ENCODE assay signal across 8 mouse cellular contexts in the genomic region with DNA sequence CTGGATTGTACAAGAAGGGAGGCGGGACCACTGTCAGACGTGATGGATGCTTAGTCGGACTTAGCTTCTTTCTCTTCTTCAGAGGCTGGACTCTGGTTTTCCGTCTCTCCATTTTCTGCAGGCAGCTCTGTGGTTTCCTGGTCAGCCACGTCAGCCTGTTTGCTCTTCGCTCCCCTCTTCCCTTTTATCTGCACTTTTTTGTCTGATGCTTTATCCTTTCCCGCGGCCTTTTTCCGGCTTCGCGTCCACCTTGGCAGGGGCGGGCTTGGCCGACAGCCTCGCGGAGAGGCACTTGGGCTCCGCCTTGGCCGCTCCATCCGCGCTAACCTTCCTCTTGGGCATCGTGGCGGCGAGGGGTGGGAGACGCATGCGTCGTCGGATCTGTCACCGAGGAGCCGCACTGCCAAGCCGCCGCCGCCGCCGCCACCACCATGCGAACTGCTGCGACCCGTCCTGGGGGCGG. TPM values are rescaled to one million over a fixed set of nuclear protein-coding genes. Genes with fewer than 3 reads are reported as not detected.
A peak's percentile ranks its signal among the peaks of the same experiment; 100 is the strongest.
DNase-seq lines count a peak whose midpoint lies in the region; ATAC-seq and TF ChIP-seq lines count a peak whose summit lies in the region.
"Not testable (repeated sequence)": the region's sequence is repeated elsewhere in the genome, so short reads cannot be mapped to it uniquely, and the experiment has no call there.

No protein-coding gene starts in this region.

- not testable (repeated sequence) for H3K27me3 ChIP-seq in forebrain, postnatal 0 days (ENCODE audit: insufficient read depth, low read length); liver, postnatal 0 days (ENCODE audit: insufficient read depth, low read length); neural tube, embryonic 14.5 days (ENCODE audit: control insufficient read depth, insufficient read depth, low read length)

- 27% methylated on average over 37 of the region's 37 CpGs for WGBS in forebrain, postnatal 0 days
- WGBS in liver, postnatal 0 days (ENCODE audit: insufficient replicate concordance) = 12% methylated on average over 37 of the region's 37 CpGs
- WGBS in neural tube, embryonic 14.5 days = 17% methylated on average over 37 of the region's 37 CpGs

- intact Hi-C loops in heart, postnatal 36 days (cut with DNase I) = not testable (repeated sequence)

- not testable (repeated sequence) for H3K9me3 ChIP-seq in forebrain, postnatal 0 days (ENCODE audit: low read length); liver, postnatal 0 days (ENCODE audit: low read length); neural tube, embryonic 14.5 days (ENCODE audit: control insufficient read depth, low read length)

- H3K9ac ChIP-seq in forebrain, postnatal 0 days = peak overlapping the region; percentile 54
- H3K9ac ChIP-seq in liver, postnatal 0 days (replicated peaks) = not testable (repeated sequence)
- 0 out of 2 replicates have a peak overlapping the region, but pooled peaks have one; percentile 28 for H3K9ac ChIP-seq in neural tube, embryonic 14.5 days (replicated peaks; ENCODE audit: low read depth, low read length)

- DNase-seq in ES-CJ7 (ENCODE audit: low read depth, low spot score) = peak; percentile 41
- DNase-seq in cerebellum, adult 8-10 months = peak; percentile 57
- DNase-seq in forebrain, postnatal 0 days = peak; percentile 66
- DNase-seq in heart, postnatal 36 days = peak; percentile 35 to 54
- peak; percentile 49 to 60 for DNase-seq in layer of hippocampus, adult 18-20 months (ENCODE audit: low spot score in 2 of 2)
- DNase-seq in liver, postnatal 0 days = peak; percentile 50
- peak; percentile 65 for DNase-seq in testis, postnatal 10 days (ENCODE audit: low spot score)

- peak overlapping the region; percentile 32 for H3K4me3 ChIP-seq in forebrain, postnatal 0 days (ENCODE audit: low read depth, low read length)
- H3K4me3 ChIP-seq in liver, postnatal 0 days (ENCODE audit: low read depth, low read length) = peak overlapping the region; percentile 39
- H3K4me3 ChIP-seq in neural tube, embryonic 14.5 days (ENCODE audit: low read depth, low read length) = peak overlapping the region; percentile 31

- not testable (repeated sequence) for TF ChIP-seq EP300 in liver, postnatal 0 days (IDR thresholded peaks at IDR 0.05; ENCODE audit: low read depth)

- ATAC-seq in forebrain, postnatal 0 days = peak; percentile 99
- ATAC-seq in liver, postnatal 0 days = peak; percentile 25; the same call in 1 of the 2 replicates
- ATAC-seq in neural tube, embryonic 14.5 days (ENCODE audit: low read depth) = peak; percentile 98

- H3K36me3 ChIP-seq in forebrain, postnatal 0 days (ENCODE audit: insufficient read depth); liver, postnatal 0 days (replicated peaks; ENCODE audit: insufficient read depth, low read length); neural tube, embryonic 14.5 days (ENCODE audit: control insufficient read depth, insufficient read depth, low read length): not testable (repeated sequence)

- not testable (repeated sequence) for H3K4me1 ChIP-seq in forebrain, postnatal 0 days (ENCODE audit: insufficient read depth); liver, postnatal 0 days (ENCODE audit: insufficient read depth); neural tube, embryonic 14.5 days (ENCODE audit: control insufficient read depth, insufficient read depth, low read length)

- H3K27ac ChIP-seq in forebrain, postnatal 0 days (ENCODE audit: low read depth, low read length); liver, postnatal 0 days (ENCODE audit: low read depth): not testable (repeated sequence)
- H3K27ac ChIP-seq in neural tube, embryonic 14.5 days (ENCODE audit: low read depth, low read length) = peak overlapping the region; percentile 28; the same call in 1 of the 2 replicates

- TF ChIP-seq CTCF in forebrain, postnatal 0 days (IDR thresholded peaks at IDR 0.05; ENCODE audit: low read depth); liver, postnatal 0 days (IDR thresholded peaks at IDR 0.05; ENCODE audit: low read depth): not testable (repeated sequence)

- H3K4me2 ChIP-seq in forebrain, postnatal 0 days (ENCODE audit: low read depth) = peak overlapping the region; percentile 45
- peak overlapping the region; percentile 66 for H3K4me2 ChIP-seq in liver, postnatal 0 days (ENCODE audit: low read depth, low read length)
- H3K4me2 ChIP-seq in neural tube, embryonic 14.5 days (ENCODE audit: low read depth, low read length) = peak overlapping the region; percentile 30; the same call in 1 of the 2 replicates

RNA-seq across cellular contexts. Expression of a gene that starts 38.9 kb away (rescaled TPM):
- total RNA-seq in forebrain, postnatal 0 days (2014; rRNA removed) = 153 and 164 TPM in 2 replicates
- 265 and 282 TPM in 2 replicates for polyA plus RNA-seq in forebrain, postnatal 0 days (2015; fragmentation: Nextera tagmentation; extraction: Ambion mirVana)
- total RNA-seq in heart, postnatal 36 days (2021) = 10 to 100 TPM; 41.8 to 45.0 TPM
- total RNA-seq in layer of hippocampus, adult 18-20 months (2021) = 10 to 100 TPM; 67.5 to 81.5 TPM
- 61.6 and 62.9 TPM in 2 replicates for polyA plus RNA-seq in liver, postnatal 0 days (2015; fragmentation: Nextera tagmentation; extraction: Ambion mirVana)
- polyA plus RNA-seq in neural tube, embryonic 14.5 days (2014; fragmentation: Nextera tagmentation; extraction: Ambion mirVana) = 377 and 380 TPM in 2 replicates

RNA-seq across cellular contexts. Expression of a gene that starts 58.8 kb away (rescaled TPM):
- total RNA-seq in forebrain, postnatal 0 days (2014; rRNA removed) = 20.4 and 21.8 TPM in 2 replicates
- 38.2 and 40.3 TPM in 2 replicates for polyA plus RNA-seq in forebrain, postnatal 0 days (2015; fragmentation: Nextera tagmentation; extraction: Ambion mirVana)
- 10 to 100 TPM; 26.9 to 33.7 TPM for total RNA-seq in heart, postnatal 36 days (2021)
- 10 to 100 TPM; 36.5 to 39.0 TPM for total RNA-seq in layer of hippocampus, adult 18-20 months (2021)
- polyA plus RNA-seq in liver, postnatal 0 days (2015; fragmentation: Nextera tagmentation; extraction: Ambion mirVana) = 19.5 and 20.7 TPM in 2 replicates
- 41.3 and 47.9 TPM in 2 replicates for polyA plus RNA-seq in neural tube, embryonic 14.5 days (2014; fragmentation: Nextera tagmentation; extraction: Ambion mirVana)

RNA-seq across cellular contexts. Expression of a gene that starts 58.8 kb away (rescaled TPM):
- 8.0 and 8.5 TPM in 2 replicates for total RNA-seq in forebrain, postnatal 0 days (2014; rRNA removed)
- polyA plus RNA-seq in forebrain, postnatal 0 days (2015; fragmentation: Nextera tagmentation; extraction: Ambion mirVana) = 2.0 and 3.1 TPM in 2 replicates
- 1 to 10 TPM; 2.6 to 4.8 TPM for total RNA-seq in heart, postnatal 36 days (2021)
- total RNA-seq in layer of hippocampus, adult 18-20 months (2021) = 1 to 10 TPM; 5.5 to 8.4 TPM
- polyA plus RNA-seq in liver, postnatal 0 days (2015; fragmentation: Nextera tagmentation; extraction: Ambion mirVana) = 2.7 and 3.3 TPM in 2 replicates
- polyA plus RNA-seq in neural tube, embryonic 14.5 days (2014; fragmentation: Nextera tagmentation; extraction: Ambion mirVana) = 7.2 and 10.3 TPM in 2 replicates

RNA-seq across cellular contexts. Expression of a gene that starts 58.8 kb away (rescaled TPM):
- total RNA-seq in forebrain, postnatal 0 days (2014; rRNA removed) = 13.5 and 21.3 TPM in 2 replicates
- 24.2 and 24.6 TPM in 2 replicates for polyA plus RNA-seq in forebrain, postnatal 0 days (2015; fragmentation: Nextera tagmentation; extraction: Ambion mirVana)
- total RNA-seq in heart, postnatal 36 days (2021) = 1 to 10 TPM; 9.2 to 9.8 TPM
- total RNA-seq in layer of hippocampus, adult 18-20 months (2021) = 10 to 100 TPM; 12.1 to 14.4 TPM
- 13.9 and 14.2 TPM in 2 replicates for polyA plus RNA-seq in liver, postnatal 0 days (2015; fragmentation: Nextera tagmentation; extraction: Ambion mirVana)
- polyA plus RNA-seq in neural tube, embryonic 14.5 days (2014; fragmentation: Nextera tagmentation; extraction: Ambion mirVana) = 22.2 and 28.1 TPM in 2 replicates

Comparison
In these comparisons a context has a peak if more than half of its experiments do, and no peak if none do; other contexts are left out.
1. ATAC-seq: peak in every context shown above with its lines; median percentile 99 in forebrain, postnatal 0 days; 98 in neural tube, embryonic 14.5 days; 25 in liver, postnatal 0 days.